Comparison of ENCODE assay signal across 9 mouse cellular contexts in genomic region chr4:117133366-117133796, GRCm38 (mm10). TPM values are rescaled to one million over a fixed set of nuclear protein-coding genes. Genes with fewer than 3 reads are reported as not detected.
A peak's percentile ranks its signal among the peaks of the same experiment; 100 is the strongest.
DNase-seq lines count a peak whose midpoint lies in the region; ATAC-seq and TF ChIP-seq lines count a peak whose summit lies in the region.
"Had no signal": no experiment of that assay in that cellular context is flagged by ENCODE, and none has a peak within 500 bp of the region (broad histone marks: within the 10 kb centered on the region; RNA-seq: fewer than 3 reads in every experiment).

No protein-coding gene starts in this region.

- H3K4me3 ChIP-seq in erythroblast, embryonic 14.5 days (replicated peaks): peak overlapping the region; percentile 82
- H3K4me3 ChIP-seq in testis, adult 2 months (ENCODE audit: control insufficient read depth, low read depth, low read length): peak overlapping the region; percentile 84
- H3K4me3 ChIP-seq in limb, embryonic 10.5 days: peak overlapping the region; percentile 69
- peak overlapping the region; percentile 81 for H3K4me3 ChIP-seq in neural tube, embryonic 14.5 days (ENCODE audit: low read depth, low read length)

- TF ChIP-seq POLR2A in testis, adult 2 months (IDR thresholded peaks at IDR 0.05; ENCODE audit: control insufficient read depth, low read depth, low read length): no peak

- H3K4me2 ChIP-seq in neural tube, embryonic 14.5 days (ENCODE audit: low read depth, low read length): peak overlapping the region; percentile 68

- H3K4me1 ChIP-seq in erythroblast, embryonic 14.5 days (ENCODE audit: control insufficient read depth): peaks cover 51% of the 10 kb centered on the region
- H3K4me1 ChIP-seq in testis, adult 2 months (ENCODE audit: control insufficient read depth, insufficient read depth, low read length): peaks cover 17% of the 10 kb centered on the region
- peaks cover 37% of the 10 kb centered on the region for H3K4me1 ChIP-seq in limb, embryonic 10.5 days
- peaks cover 14% of the 10 kb centered on the region for H3K4me1 ChIP-seq in neural tube, embryonic 14.5 days (ENCODE audit: control insufficient read depth, insufficient read depth, low read length)

- H3K36me3 ChIP-seq in erythroblast, embryonic 14.5 days (ENCODE audit: control insufficient read depth): peaks cover 19% of the 10 kb centered on the region
- no peaks in the 10 kb centered on the region for H3K36me3 ChIP-seq in testis, adult 2 months (ENCODE audit: control insufficient read depth, insufficient read depth, low read length)
- peaks cover 21% of the 10 kb centered on the region for H3K36me3 ChIP-seq in limb, embryonic 10.5 days
- peaks cover 6% of the 10 kb centered on the region for H3K36me3 ChIP-seq in neural tube, embryonic 14.5 days (ENCODE audit: control insufficient read depth, insufficient read depth, low read length)

- H3K27me3 ChIP-seq in erythroblast, embryonic 14.5 days (ENCODE audit: control insufficient read depth): peaks cover 30% of the 10 kb centered on the region
- H3K27me3 ChIP-seq in testis, adult 2 months (ENCODE audit: control insufficient read depth, insufficient read depth, low read length): no peaks in the 10 kb centered on the region
- peaks cover 35% of the 10 kb centered on the region for H3K27me3 ChIP-seq in limb, embryonic 10.5 days (ENCODE audit: low read depth, poor library complexity, severe bottlenecking)
- H3K27me3 ChIP-seq in neural tube, embryonic 14.5 days (ENCODE audit: control insufficient read depth, insufficient read depth, low read length): no peaks in the 10 kb centered on the region

- H3K9ac ChIP-seq in neural tube, embryonic 14.5 days (replicated peaks; ENCODE audit: low read depth, low read length): peak overlapping the region; percentile 83

- no peak for ATAC-seq in erythroblast, adult 5-6 weeks (replicated peaks; ENCODE audit: low FRiP score, poor library complexity, severe bottlenecking)
- ATAC-seq in neural tube, embryonic 14.5 days (ENCODE audit: low read depth): peak; percentile 54

- no peak for TF ChIP-seq CTCF in testis, adult 2 months (IDR thresholded peaks at IDR 0.05; ENCODE audit: control insufficient read depth, insufficient read depth, insufficient replicate concordance, low read depth, low read length)

- WGBS in limb, embryonic 10.5 days: under 1% methylated on average over 42 of the region's 42 CpGs
- WGBS in neural tube, embryonic 14.5 days: under 1% methylated on average over 42 of the region's 42 CpGs

- H3K9me3 ChIP-seq in erythroblast, embryonic 14.5 days (ENCODE audit: control insufficient read depth, low read length): peaks cover 4% of the 10 kb centered on the region; the same call in 1 of the 2 replicates
- no peaks in the 10 kb centered on the region for H3K9me3 ChIP-seq in limb, embryonic 10.5 days (replicated peaks)
- no peaks in the 10 kb centered on the region for H3K9me3 ChIP-seq in neural tube, embryonic 14.5 days (ENCODE audit: control insufficient read depth, low read length)

- H3K27ac ChIP-seq in testis, adult 2 months (ENCODE audit: control insufficient read depth, insufficient read depth, low read depth, low read length): no peak overlapping the region
- peak overlapping the region; percentile 76 for H3K27ac ChIP-seq in limb, embryonic 10.5 days
- H3K27ac ChIP-seq in neural tube, embryonic 14.5 days (ENCODE audit: low read depth, low read length): peak overlapping the region; percentile 80

- DNase-seq in testis, postnatal 10 days (ENCODE audit: low spot score): no peak
- no peak for DNase-seq in limb, embryonic 10.5 days (ENCODE audit: low spot score)
- DNase-seq in embryo, embryonic 9.5 days (ENCODE audit: extremely low spot score): no peak
- DNase-seq in spleen, adult 12 weeks (ENCODE audit: low spot score): no peak

RNA-seq across cellular contexts. Expression of gene Plk3, which starts 0.4 kb away (rescaled TPM):
- polyA plus RNA-seq in erythroblast, embryonic 14.5 days (2012): 0.19 and 0.21 TPM in 2 replicates
- total RNA-seq in erythroblast, adult 5-6 weeks (2015; ENCODE audit: low replicate concordance): 0.42 TPM in 1 of 2 replicates, not detected in the other
- 1.7 TPM in 1 of 2 replicates, not detected in the other for total RNA-seq in erythroblast, adult 5-6 weeks (2017; ENCODE audit: low replicate concordance)
- polyA plus RNA-seq in testis, adult 2 months (2012; rRNA removed): 0.94 and 1.5 TPM in 2 replicates
- 2.5 and 3.5 TPM in 2 replicates for polyA plus RNA-seq in limb, embryonic 10.5 days (2016; fragmentation: Nextera tagmentation; extraction: Ambion mirVana)
- 16.1 and 19.1 TPM in 2 replicates for polyA plus RNA-seq in neural tube, embryonic 14.5 days (2014; fragmentation: Nextera tagmentation; extraction: Ambion mirVana)

RNA-seq across cellular contexts. Expression of gene Tctex1d4, which starts 6.8 kb away (rescaled TPM):
- not detected in 2 replicates for polyA plus RNA-seq in erythroblast, embryonic 14.5 days (2012)
- total RNA-seq in erythroblast, adult 5-6 weeks (2015; ENCODE audit: low replicate concordance): not detected in 2 replicates
- total RNA-seq in erythroblast, adult 5-6 weeks (2017; ENCODE audit: low replicate concordance): not detected in 2 replicates
- 0.28 and 0.29 TPM in 2 replicates for polyA plus RNA-seq in testis, adult 2 months (2012; rRNA removed)
- not detected in 2 replicates for polyA plus RNA-seq in limb, embryonic 10.5 days (2016; fragmentation: Nextera tagmentation; extraction: Ambion mirVana)
- polyA plus RNA-seq in neural tube, embryonic 14.5 days (2014; fragmentation: Nextera tagmentation; extraction: Ambion mirVana): not detected in 2 replicates
- total RNA-seq: layer of hippocampus, postnatal 36 days had no signal

RNA-seq across cellular contexts. Expression of gene Btbd19, which starts 7.9 kb away (rescaled TPM):
- 0.12 and 0.28 TPM in 2 replicates for polyA plus RNA-seq in erythroblast, embryonic 14.5 days (2012)
- 1.0 and 3.1 TPM in 2 replicates for total RNA-seq in erythroblast, adult 5-6 weeks (2015; ENCODE audit: low replicate concordance)
- 0.68 and 1.3 TPM in 2 replicates for total RNA-seq in erythroblast, adult 5-6 weeks (2017; ENCODE audit: low replicate concordance)
- 2.6 and 3.2 TPM in 2 replicates for polyA plus RNA-seq in testis, adult 2 months (2012; rRNA removed)
- polyA plus RNA-seq in limb, embryonic 10.5 days (2016; fragmentation: Nextera tagmentation; extraction: Ambion mirVana): 5.5 and 5.9 TPM in 2 replicates
- 2.7 and 3.9 TPM in 2 replicates for polyA plus RNA-seq in neural tube, embryonic 14.5 days (2014; fragmentation: Nextera tagmentation; extraction: Ambion mirVana)

RNA-seq across cellular contexts. Expression of gene Rps8, which starts 22.7 kb away (rescaled TPM):
- 190 and 246 TPM in 2 replicates for polyA plus RNA-seq in erythroblast, embryonic 14.5 days (2012)
- total RNA-seq in erythroblast, adult 5-6 weeks (2015; ENCODE audit: low replicate concordance): 981 and 1,137 TPM in 2 replicates
- total RNA-seq in erythroblast, adult 5-6 weeks (2017; ENCODE audit: low replicate concordance): 281 and 366 TPM in 2 replicates
- polyA plus RNA-seq in testis, adult 2 months (2012; rRNA removed): 185 and 230 TPM in 2 replicates
- polyA plus RNA-seq in limb, embryonic 10.5 days (2016; fragmentation: Nextera tagmentation; extraction: Ambion mirVana): 842 and 1,039 TPM in 2 replicates
- polyA plus RNA-seq in neural tube, embryonic 14.5 days (2014; fragmentation: Nextera tagmentation; extraction: Ambion mirVana): 549 and 599 TPM in 2 replicates

RNA-seq across cellular contexts. Expression of gene Ptch2, which starts 37.5 kb away (rescaled TPM):
- 0.02 and 0.12 TPM in 2 replicates for polyA plus RNA-seq in erythroblast, embryonic 14.5 days (2012)
- 0.19 and 0.21 TPM in 2 replicates for total RNA-seq in erythroblast, adult 5-6 weeks (2015; ENCODE audit: low replicate concordance)
- 0.09 TPM in 1 of 2 replicates, not detected in the other for total RNA-seq in erythroblast, adult 5-6 weeks (2017; ENCODE audit: low replicate concordance)
- polyA plus RNA-seq in testis, adult 2 months (2012; rRNA removed): 31.0 and 31.2 TPM in 2 replicates
- 8.4 and 9.0 TPM in 2 replicates for polyA plus RNA-seq in limb, embryonic 10.5 days (2016; fragmentation: Nextera tagmentation; extraction: Ambion mirVana)
- 5.6 and 6.4 TPM in 2 replicates for polyA plus RNA-seq in neural tube, embryonic 14.5 days (2014; fragmentation: Nextera tagmentation; extraction: Ambion mirVana)
